Mouse (Mus musculus) CD4-positive, CD25-positive, alpha-beta regulatory T cell, adult 4 months (primary cell): ENCODE results near the gene Nphp4. TPM values are rescaled to one million over a fixed set of nuclear protein-coding genes. Genes with fewer than 3 reads are reported as not detected.

Experiments used
- ATAC-seq: one replicate; pipeline ENCODE4 v1.8.0; 2017
- polyA plus RNA-seq, 2 experiments: library from polyadenylated mRNA; unstranded; fragments of 100-300 nt; shearing (Covaris generic); gene quantifications; one replicate each; pipeline ENCODE4 v1.2.1; 2017

The Nphp4 gene
- under 1 TPM in 1 of 2 experiments, not detected in 1; 0.30 TPM for polyA plus RNA-seq

GRCm38 (mm10) chr4:152476427-152477023 lies at the start of gene Nphp4:
Nphp4 (plus strand) TSS chr4:152476706.
- ATAC-seq = no peak

DNA sequence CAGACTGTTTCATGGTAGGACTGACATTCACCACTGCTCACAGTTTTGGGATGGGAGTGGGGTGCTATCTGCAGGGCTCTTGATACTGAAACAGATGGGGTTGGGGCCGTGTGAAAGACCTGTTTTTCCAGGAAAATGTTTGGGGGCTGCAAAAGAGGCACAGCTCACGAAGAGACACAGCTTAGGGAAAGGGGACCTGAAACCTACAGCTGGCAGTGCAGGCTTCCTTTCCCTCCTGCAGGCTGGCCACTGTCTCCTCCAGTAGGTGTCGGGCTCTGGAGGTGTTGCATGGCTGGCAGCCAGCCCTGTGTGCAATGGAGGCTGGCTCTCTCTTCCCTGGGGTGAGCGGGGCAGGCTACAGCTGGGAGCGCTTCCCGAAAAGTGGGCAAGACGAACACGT lies 48.2 kb upstream of the Nphp4 start:
- ATAC-seq = no peak

DNA sequence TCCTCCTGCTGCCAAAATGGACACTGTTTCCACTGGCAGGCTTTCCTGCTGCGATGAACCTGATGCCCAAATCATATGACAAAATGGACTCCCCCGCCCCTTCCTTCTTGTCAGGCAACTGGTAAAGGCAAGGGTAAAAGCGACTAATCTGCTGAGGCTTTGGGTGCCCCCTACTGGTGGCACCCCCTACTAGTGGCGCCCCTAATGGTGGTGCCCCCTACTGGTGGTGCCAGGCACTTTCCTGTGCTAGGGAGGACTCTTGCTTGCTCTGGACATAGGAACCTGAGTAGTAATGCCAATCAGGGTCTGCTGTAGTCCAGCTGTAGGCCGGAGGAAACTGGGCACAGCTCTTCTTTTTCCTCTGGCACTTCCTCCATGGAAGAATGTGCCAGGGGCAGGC lies 44.2 kb upstream of the Nphp4 start:
- peak; percentile 48 for ATAC-seq

- ATAC-seq = peak; percentile 71
These were observed 41.7 kb upstream of the Nphp4 start for GRCm38 (mm10) chr4:152434836-152435235.

DNA sequence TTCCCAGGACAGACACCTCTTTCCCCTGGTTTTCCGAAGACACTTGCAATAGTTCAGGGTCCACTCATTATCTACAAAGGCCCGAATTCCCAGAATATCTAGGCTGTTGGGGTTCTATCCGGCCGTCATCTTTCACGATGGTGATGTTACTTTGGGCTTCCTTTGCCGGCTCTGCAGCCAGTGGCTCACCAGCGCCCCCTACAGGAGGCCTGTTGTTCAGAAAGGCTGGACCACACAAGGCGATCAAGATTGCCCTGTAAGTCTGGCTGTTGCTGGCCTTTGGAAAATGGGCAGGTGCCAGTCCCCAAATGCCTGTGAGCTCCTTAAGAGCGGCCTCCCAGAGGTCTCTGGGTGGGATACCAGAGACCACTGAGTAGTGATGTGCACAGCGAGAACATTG lies 41.3 kb upstream of the Nphp4 start:
- ATAC-seq = peak; percentile 62

GRCm38 (mm10) chr4:152440882-152441281 lies 35.6 kb upstream of the Nphp4 start:
- no peak for ATAC-seq

DNA sequence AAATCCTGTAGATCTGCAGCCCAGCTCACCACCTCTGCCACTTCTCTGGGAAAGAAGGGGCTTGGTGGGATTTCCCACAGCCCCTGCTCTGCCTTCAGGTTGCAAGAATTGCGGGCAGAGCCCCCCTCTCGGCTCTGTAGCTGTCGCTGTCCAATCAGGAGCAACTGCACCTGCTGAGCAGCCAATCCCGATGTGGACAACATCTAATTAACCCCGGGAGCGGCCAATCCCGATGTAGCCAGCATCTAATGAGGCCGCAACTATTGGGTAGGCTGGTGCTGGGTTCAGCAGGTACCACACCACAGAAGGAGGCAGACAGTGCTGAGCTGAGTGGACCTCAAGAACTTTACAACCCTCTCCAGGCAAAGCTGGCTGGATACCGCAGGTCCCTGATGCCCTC lies 35.0 kb upstream of the Nphp4 start:
- ATAC-seq = no peak

- ATAC-seq = peak; percentile 81
These were observed 30.3 kb upstream of the Nphp4 start for GRCm38 (mm10) chr4:152446178-152446577.

DNA sequence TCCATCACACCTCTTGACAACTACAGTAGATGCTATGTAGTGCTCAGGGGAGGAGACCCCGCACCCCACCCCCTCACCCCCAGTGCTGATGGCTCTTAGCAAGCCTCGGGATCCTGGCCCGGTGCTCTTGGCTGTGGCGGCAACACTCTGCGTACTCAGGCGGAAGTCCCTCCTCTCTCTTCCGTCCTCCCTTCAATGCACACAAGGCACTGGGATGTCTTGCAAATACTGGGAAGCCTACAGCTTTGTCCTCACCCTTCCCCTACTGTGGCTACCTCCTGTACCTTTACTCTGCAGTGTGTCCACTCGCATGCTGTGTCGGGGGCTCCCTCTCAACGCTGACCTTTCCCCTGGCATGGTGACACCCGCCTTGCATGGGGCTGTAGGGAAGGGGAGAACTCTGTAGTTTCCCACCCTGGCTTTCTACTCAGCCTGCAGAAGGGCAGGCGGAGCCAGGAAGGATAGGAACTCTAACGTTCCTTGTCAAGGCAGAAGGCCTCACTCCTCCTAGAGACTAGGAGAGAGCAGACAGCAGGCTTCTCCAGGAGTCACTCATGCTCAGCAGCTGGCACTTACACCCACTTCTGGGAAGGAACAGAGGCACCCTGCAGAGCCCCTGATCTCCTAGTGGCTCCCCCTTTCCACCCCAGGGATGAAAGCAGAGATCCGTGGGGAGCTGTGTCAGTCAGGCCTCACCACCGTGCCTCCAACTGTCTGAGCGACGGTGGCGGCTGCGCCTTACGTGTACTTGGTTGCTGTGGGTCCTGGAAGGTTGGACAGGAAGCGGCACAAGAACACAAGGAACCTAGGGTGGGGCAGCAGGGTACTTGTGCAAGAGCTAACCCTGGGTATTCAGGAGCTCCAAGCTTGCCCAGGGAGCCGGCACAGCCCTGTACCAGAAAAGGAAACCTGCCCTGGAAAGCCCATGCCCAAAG lies 28.5 kb upstream of the Nphp4 start:
- ATAC-seq = peak; percentile 23

GRCm38 (mm10) chr4:152448666-152449018 lies 27.9 kb upstream of the Nphp4 start:
- ATAC-seq = peak; percentile 79

DNA sequence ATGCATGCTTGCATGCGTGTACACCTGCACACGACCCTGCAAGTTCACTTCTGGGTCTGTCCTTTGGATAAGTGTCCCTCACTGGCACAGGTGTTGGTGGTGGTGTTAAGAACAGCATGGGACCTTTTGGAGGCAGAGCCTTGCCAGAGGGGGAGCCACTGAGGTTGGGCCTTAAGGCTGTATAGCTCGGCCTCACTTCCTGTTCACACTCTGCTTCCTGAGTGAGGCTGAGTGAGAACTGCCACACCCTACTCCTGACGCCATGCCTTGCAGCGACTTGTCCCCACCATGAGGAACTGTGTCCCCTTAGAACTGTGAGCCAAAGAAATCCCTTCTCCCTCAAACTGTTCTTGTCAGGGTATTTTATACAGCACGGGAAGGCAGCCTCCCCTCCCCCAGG lies 25.1 kb upstream of the Nphp4 start:
- no peak for ATAC-seq

DNA sequence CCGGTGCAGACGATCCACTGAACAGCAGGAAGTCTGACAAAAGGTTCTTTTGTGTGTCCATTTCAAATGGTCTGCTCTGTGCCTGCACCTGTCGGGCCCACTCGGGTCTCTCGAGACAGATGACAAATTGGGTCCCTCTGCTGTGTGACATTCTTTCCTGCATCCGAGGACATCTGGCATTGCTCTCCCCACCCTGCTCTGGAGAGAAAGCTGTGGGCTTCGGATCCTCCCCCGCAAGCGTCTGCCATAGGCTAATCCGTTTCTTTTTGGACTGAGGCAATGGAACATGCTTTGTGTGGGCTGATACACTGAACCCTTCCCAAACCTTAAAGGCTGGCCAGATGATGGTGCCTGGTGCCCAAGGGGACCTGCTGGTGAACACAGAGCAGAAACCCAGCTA lies 23.4 kb upstream of the Nphp4 start:
- no peak for ATAC-seq

- no peak for ATAC-seq
These were observed 22.4 kb upstream of the Nphp4 start for GRCm38 (mm10) chr4:152454153-152454552.

GRCm38 (mm10) chr4:152456609-152457008 lies 19.9 kb upstream of the Nphp4 start:
- no peak for ATAC-seq

GRCm38 (mm10) chr4:152457673-152458072 lies 18.8 kb upstream of the Nphp4 start:
- no peak for ATAC-seq

DNA sequence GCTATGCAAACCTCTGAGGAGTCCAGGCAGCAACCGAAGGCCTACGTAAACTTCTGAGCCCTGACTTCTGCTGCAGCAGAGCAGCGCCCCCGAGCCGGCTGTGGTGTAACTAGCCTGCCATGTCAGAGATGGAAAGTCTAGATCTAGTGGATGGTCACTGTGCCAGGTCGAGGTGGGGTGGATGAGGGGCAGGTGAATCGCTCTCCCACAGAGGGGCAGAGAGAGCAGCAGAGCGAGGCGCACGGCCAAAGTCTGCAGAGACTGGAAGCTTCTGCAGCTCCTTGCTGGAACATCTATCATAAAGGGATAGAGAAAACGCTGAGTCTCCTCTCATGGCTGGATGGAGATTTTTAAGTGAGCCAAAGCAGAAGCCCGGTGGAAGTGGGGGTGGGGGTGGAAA lies 14.0 kb upstream of the Nphp4 start:
- no peak for ATAC-seq

- ATAC-seq = no peak
These were observed 13.4 kb upstream of the Nphp4 start for GRCm38 (mm10) chr4:152463147-152463546.

GRCm38 (mm10) chr4:152465116-152465515 lies 11.4 kb upstream of the Nphp4 start:
- ATAC-seq = no peak

DNA sequence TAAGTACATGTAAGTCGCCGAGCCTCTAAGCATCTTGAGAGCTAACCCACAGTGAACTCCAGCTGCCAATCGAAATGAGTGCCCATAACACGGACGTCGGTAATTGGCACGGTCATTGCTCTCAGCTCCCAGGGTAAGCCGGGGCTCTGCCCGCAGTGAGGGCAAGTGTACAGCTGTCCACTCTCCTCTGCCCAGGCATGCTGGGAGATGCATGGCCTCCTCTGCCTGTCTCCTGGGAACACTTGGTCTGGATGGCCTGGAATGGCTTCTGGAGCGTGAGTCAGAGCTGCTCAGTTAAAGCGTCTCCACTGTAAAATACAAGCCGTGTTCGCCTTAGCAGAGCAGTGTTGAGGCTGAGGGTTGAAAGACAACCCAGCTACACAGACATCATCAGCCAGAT lies 9.9 kb upstream of the Nphp4 start:
- no peak for ATAC-seq

- no peak for ATAC-seq
These were observed 8.6 kb upstream of the Nphp4 start for GRCm38 (mm10) chr4:152467951-152468350.

GRCm38 (mm10) chr4:152475941-152476340 lies 565 bp upstream of the Nphp4 start:
- no peak for ATAC-seq

DNA sequence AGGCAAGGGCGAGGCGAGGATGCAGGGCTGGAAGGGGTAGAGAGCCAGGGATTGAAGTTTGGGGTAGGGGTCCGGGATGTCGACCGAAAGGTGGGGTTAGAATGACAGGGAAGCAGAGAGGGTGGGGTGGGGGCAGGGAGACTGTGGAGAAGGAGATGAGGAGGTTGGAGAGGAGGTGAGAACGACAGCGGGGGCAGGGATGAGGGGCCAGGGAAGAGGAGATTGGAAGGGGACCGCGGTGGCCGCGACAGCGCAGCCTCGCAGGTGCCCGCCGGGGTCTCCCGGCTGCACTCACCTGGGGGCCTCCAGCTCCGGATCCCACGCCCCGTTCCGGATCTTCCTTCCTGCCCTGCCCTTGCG lies 580 bp downstream of the Nphp4 start:
- no peak for ATAC-seq

DNA sequence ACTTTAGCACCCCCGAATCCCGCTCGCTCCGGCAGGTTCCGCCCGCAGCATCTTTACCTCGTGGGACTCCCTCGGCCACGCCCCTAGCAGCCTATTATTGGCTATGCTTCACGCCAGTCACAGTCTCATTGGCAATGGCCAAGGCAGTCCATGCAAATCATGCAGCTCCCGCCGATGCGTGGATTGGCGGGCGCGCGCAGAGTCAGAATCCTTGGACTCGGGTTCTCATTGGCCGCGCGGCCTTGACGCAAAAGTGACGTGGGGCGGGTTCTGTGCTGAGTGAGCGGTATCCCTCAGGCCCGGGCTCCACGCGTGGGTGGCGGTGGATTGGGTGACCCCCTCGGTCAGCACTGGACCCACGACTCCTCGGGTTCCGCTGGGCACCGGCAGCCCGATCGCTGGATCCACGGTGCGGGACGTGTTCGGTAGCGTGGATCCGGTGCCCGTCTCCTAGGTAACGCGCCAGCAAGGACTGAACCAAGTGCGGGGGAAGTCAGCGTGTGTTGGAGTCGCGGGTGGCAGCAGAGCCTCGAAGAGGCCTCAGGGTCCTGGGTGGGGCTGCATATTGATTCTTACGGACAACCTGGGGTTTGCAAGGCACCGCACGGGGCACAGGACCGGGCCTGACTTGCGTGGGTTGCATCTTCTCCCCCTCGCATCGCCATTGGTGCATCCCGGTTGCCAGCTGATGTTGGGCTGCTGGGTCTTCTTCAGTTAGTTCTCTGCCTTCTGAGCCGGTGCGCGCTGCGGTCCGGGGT lies 1.1 kb downstream of the Nphp4 start, which contains the start of gene Kcnab2:
Gene Kcnab2 (minus strand): TSS at position 406 of the 758 bp plus-strand sequence.
- ATAC-seq = peak; percentile 95

DNA sequence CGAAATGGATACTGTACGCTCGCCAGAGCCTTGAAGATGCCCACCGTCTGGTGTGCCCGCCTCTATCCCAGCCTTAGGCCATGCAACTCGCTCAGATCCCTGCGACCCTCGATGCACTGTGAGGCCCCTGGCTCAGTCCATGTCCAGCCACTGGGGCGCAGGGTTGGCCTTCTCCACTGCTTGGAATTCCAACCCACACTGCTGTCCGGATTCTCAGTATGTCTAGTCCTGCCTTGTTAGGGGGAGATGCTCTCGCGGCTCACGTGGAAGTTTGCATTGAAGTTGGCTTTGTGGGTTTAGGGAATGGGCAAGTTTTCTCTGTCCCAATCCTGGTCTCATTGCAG lies 1.7 kb downstream of the Nphp4 start:
- no peak for ATAC-seq
